Mouse (Mus musculus) heart, adult 18-20 months (tissue): ENCODE results near the gene Cgas. TPM values are rescaled to one million over a fixed set of nuclear protein-coding genes. Genes with fewer than 3 reads are reported as not detected.
"Not testable (repeated sequence)": the region's sequence is repeated elsewhere in the genome, so short reads cannot be mapped to it uniquely, and the experiment has no call there.

Experiments
- DNase-seq, 2 experiments: peaks; one replicate each; pipeline ENCODE4 v3.0.0; 2021 to 2022; ENCODE audit warnings: mixed read lengths in 1 of 2
- long read RNA-seq, 2 experiments: library from polyadenylated mRNA; stranded (forward); transcript quantifications; one replicate each; pipeline ENCODE4 v2.0.0; 2021
- total RNA-seq, 2 experiments: library from RNA; stranded (reverse); gene quantifications; 2 replicates each; pipeline ENCODE4 v1.2.3; 2021

Cgas gene
- under 1 TPM; 0.39 to 0.42 TPM for total RNA-seq
- long read RNA-seq, experiment 1, partial matches to known transcripts = 0 of 2 reads
- long read RNA-seq, experiment 1, other reads (novel, unspliced or antisense) = 2 of 2 reads
- long read RNA-seq, experiment 2 = 0 reads

- peak; percentile 86 to 91 for DNase-seq
Measured at GRCm38 (mm10) chr9:78442579-78443392, at the start of gene Cgas. Gene Cgas (minus strand): TSS chr9:78443237.

- no peak for DNase-seq
Measured at GRCm38 (mm10) chr9:78492254-78492653, 49.2 kb upstream of the Cgas start.

- no peak for DNase-seq
Measured at GRCm38 (mm10) chr9:78491169-78491568, 48.1 kb upstream of the Cgas start.

GRCm38 (mm10) chr9:78488890-78489420 lies 45.9 kb upstream of the Cgas start, which contains the start of gene Eef1a1:
Gene Eef1a1 (minus strand): TSS chr9:78489151.
- peak; percentile 77 for DNase-seq

- not testable (repeated sequence) for DNase-seq
Measured at GRCm38 (mm10) chr9:78488021-78488420, 45.0 kb upstream of the Cgas start.

- no peak for DNase-seq
Measured at GRCm38 (mm10) chr9:78484660-78485059, 41.6 kb upstream of the Cgas start.

GRCm38 (mm10) chr9:78482386-78482785 lies 39.3 kb upstream of the Cgas start:
- no peak for DNase-seq

- DNase-seq = peak; percentile 95 to 98
Measured at GRCm38 (mm10) chr9:78481423-78482331, 38.6 kb upstream of the Cgas start.

- peak; percentile 78 to 79 for DNase-seq
Measured at GRCm38 (mm10) chr9:78480706-78481358, 37.8 kb upstream of the Cgas start.

- not testable (repeated sequence) for DNase-seq
Measured at GRCm38 (mm10) chr9:78480227-78480626, 37.2 kb upstream of the Cgas start.

- not testable (repeated sequence) for DNase-seq
Measured at GRCm38 (mm10) chr9:78479308-78479707, 36.3 kb upstream of the Cgas start.

- not testable (repeated sequence) for DNase-seq
Measured at GRCm38 (mm10) chr9:78478009-78478605, 35.1 kb upstream of the Cgas start.

GRCm38 (mm10) chr9:78477021-78477551 lies 34.0 kb upstream of the Cgas start:
- DNase-seq = peak in 1 of 2 experiments; percentile 25

GRCm38 (mm10) chr9:78476531-78477020 lies 33.5 kb upstream of the Cgas start:
- peak in 1 of 2 experiments; percentile 8 for DNase-seq

GRCm38 (mm10) chr9:78475873-78476272 lies 32.8 kb upstream of the Cgas start:
- DNase-seq = no peak

- DNase-seq = no peak
Measured at GRCm38 (mm10) chr9:78475383-78475780, 32.3 kb upstream of the Cgas start.

GRCm38 (mm10) chr9:78474771-78475382 lies 31.8 kb upstream of the Cgas start:
- DNase-seq = no peak

- no peak for DNase-seq
Measured at GRCm38 (mm10) chr9:78474270-78474669, 31.2 kb upstream of the Cgas start.

- DNase-seq = no peak
Measured at GRCm38 (mm10) chr9:78473588-78473987, 30.6 kb upstream of the Cgas start.

- no peak for DNase-seq
Measured at GRCm38 (mm10) chr9:78465725-78466124, 22.7 kb upstream of the Cgas start.
